Mouse (Mus musculus) intestine, postnatal 0 days (tissue): ENCODE data around the gene Aimp2. TPM values are rescaled to one million over a fixed set of nuclear protein-coding genes. Genes with fewer than 3 reads are reported as not detected.

ENCODE experiments used
- ATAC-seq: fragments of 200-750 bp; cut with Nextera tagmentation; 2 replicates; pipeline ENCODE4 v1.8.0; 2017; ENCODE audit warnings: mild to moderate bottlenecking, moderate TSS enrichment, moderate library complexity
- H3K27ac ChIP-seq: fragments of 300-500 bp; sonication (generic); 2 replicates; pipeline ENCODE4 v1.5.1; 2014; ENCODE audit warnings: mild to moderate bottlenecking, low read depth, low read length, moderate library complexity
- H3K27me3 ChIP-seq: fragments of 300-500 bp; sonication (generic); replicated peaks from 2 replicates; pipeline ENCODE4 v1.6.1; 2014; ENCODE audit warnings: low read length, mixed read lengths; ENCODE audit not compliant: control insufficient read depth, insufficient read depth
- H3K36me3 ChIP-seq: fragments of 300-500 bp; sonication (generic); 2 replicates; pipeline ENCODE4 v1.6.1; 2014; ENCODE audit warnings: mild to moderate bottlenecking, moderate library complexity; ENCODE audit not compliant: control insufficient read depth, insufficient read depth
- H3K4me1 ChIP-seq: fragments of 300-500 bp; sonication (generic); replicated peaks from 2 replicates; pipeline ENCODE4 v1.6.1; 2014; ENCODE audit warnings: antibody characterized with exemption, low read length, mixed read lengths; ENCODE audit not compliant: control insufficient read depth, insufficient read depth
- H3K4me2 ChIP-seq: fragments of 300-500 bp; sonication (generic); replicated peaks from 2 replicates; pipeline ENCODE4 v1.6.1; 2014; ENCODE audit warnings: low read depth, mild to moderate bottlenecking, moderate library complexity
- H3K4me3 ChIP-seq: fragments of 300-500 bp; sonication (generic); 2 replicates; pipeline ENCODE4 v1.5.1; 2014; ENCODE audit warnings: low read depth, low read length
- H3K9ac ChIP-seq: fragments of 300-500 bp; sonication (generic); 2 replicates; pipeline ENCODE4 v1.6.1; 2014; ENCODE audit warnings: mild to moderate bottlenecking, low read depth, low read length
- H3K9me3 ChIP-seq: fragments of 300-500 bp; sonication (generic); 2 replicates; pipeline ENCODE4 v1.6.1; 2016; ENCODE audit warnings: mixed run types; ENCODE audit not compliant: control insufficient read depth
- CTCF ChIP-seq: sonication (generic); IDR thresholded peaks from 2 replicates; pipeline ENCODE4 v1.5.1; 2016; ENCODE audit warnings: low read depth, mild to moderate bottlenecking, control low read depth, antibody characterized with exemption, moderate library complexity
- WGBS: fragments of 180-500 bp; shearing (Covaris S2); extraction: QIAGEN DNeasy Blood & Tissue Kit; methylation state at CpG from one replicate; pipeline ENCODE4 v1.1.7; 2014; 5-methylcytosine and 5-hydroxymethylcytosine counted together
- polyA plus RNA-seq: library from polyadenylated mRNA; unstranded; fragments of >200 nt; fragmentation: Nextera tagmentation; extraction: Ambion mirVana; gene quantifications from 2 replicates; pipeline ENCODE4 v1.2.1, GENCODE M21; 2015

The Aimp2 gene
- 58.8 TPM in 2 replicates for polyA plus RNA-seq

DNA sequence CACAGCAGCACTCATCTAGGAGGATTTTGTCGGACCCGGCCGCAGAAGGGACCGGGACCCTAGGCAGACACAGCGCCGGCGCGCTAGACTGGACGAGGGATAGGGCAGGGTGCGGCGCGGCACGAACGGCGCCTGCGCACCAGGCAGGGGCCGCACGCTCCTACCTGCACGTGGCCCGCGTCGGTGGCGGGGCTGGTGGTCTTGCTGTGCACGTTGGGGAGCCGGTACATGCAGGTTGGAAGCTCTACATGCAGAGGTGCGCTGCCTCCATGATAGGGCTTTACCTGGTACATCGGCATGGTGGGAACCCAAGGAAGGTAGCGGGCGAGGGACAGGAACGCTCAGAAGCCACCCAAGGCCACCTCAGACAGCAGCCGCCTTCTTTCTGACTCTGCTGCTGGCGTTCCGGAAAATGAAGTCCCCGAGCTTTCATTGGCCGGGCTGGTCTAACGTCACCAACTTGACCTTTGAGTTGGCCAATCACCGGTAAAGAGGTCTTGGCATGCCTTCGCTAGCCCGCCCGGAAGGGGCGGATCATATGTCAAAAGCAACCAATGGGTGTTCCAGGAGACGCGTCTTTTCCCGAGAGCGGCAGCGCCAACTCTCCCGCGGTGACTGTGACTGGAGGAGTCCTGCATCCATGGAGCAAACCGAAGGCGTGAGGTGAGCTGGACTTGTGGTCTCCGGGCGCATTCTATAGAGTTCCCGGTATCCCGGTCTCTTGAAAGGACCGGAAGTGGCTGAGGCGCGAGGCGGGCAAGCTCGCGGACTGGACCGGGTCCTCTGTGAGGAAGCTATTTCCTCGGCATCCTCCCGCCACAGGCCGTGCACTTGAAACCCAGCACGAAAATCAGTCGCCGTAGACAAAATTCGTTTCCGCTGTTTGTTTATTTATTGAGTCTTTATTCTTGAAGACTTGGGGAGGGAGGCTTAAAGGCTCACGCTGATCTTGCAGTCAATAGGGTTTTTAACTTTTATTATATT lies at the start of gene Aimp2, which contains the start of gene Pms2:
Aimp2 (minus strand) TSS at position 431 of the 984 bp plus-strand sequence.
Pms2 (plus strand) TSS at position 548 of the 984 bp plus-strand sequence.
- ATAC-seq, result peak; percentile 99
- peaks cover 8% of the 10 kb centered on the region for H3K36me3 ChIP-seq
- no peak for TF ChIP-seq CTCF
- peak within 1 kb of the TSS; percentile 65 for H3K9ac ChIP-seq
- H3K4me3 ChIP-seq, result peak within 1 kb of the TSS; percentile 62
- no peaks in the 10 kb centered on the region for H3K27me3 ChIP-seq
- H3K4me1 ChIP-seq, result no peaks in the 10 kb centered on the region; the same call in 1 of the 2 replicates
- peak within 1 kb of the TSS; percentile 82 for H3K27ac ChIP-seq
- H3K9me3 ChIP-seq, result no peaks in the 10 kb centered on the region
- under 1% methylated on average over 70 of the region's 70 CpGs for WGBS
- H3K4me2 ChIP-seq, result peak within 1 kb of the TSS; percentile 90

DNA sequence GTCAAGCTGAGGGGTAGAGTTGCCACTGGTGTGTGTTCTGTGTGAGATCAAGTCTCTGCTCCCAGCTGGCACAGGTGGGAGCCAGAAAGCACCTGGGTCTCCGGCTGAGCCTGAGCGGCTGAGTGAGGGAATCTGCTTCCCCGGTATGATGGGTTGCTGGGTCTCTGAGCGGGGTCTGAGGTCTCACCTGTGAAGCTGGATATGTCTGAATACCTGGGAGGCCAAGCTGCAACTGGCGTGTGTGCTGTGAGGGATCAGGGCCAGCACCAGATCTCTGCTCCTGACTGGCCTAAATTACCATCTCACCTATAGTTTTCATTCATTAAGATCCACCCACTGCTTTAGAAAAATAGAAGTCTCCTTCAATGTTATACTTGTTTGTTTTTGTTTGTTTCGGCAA lies 47.5 kb upstream of the Aimp2 start:
- no peak for TF ChIP-seq CTCF
- H3K4me1 ChIP-seq, result no peaks in the 10 kb centered on the region
- no peaks in the 10 kb centered on the region for H3K9me3 ChIP-seq
- no peak overlapping the region for H3K4me3 ChIP-seq
- no peak overlapping the region for H3K4me2 ChIP-seq
- no peak overlapping the region for H3K9ac ChIP-seq
- H3K27ac ChIP-seq, result no peak overlapping the region
- WGBS, result 87% methylated on average over 6 of the region's 6 CpGs
- ATAC-seq, result no peak
- no peaks in the 10 kb centered on the region for H3K36me3 ChIP-seq
- H3K27me3 ChIP-seq, result no peaks in the 10 kb centered on the region

DNA sequence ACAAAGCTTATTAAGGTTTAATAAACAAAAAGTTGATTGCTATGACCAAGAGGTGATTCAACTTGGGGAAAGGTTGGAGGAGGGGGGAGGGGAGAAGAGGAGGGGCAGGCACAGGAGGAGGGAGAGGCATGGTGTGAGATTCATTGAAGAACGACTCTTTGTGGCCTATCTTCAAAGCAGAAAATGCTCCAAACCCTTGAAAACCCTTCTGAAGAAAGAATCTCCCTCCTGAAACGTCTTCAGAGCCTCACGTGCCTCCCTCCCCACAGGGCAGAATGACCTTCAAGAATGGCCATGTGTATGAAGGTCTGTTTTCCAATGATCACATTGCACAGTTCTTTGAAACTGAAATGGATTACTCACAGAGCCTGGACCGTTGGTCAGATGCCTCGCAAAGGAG lies 40.4 kb upstream of the Aimp2 start:
- no peak for ATAC-seq
- H3K4me1 ChIP-seq, result no peaks in the 10 kb centered on the region
- no peaks in the 10 kb centered on the region for H3K9me3 ChIP-seq
- H3K4me2 ChIP-seq, result no peak overlapping the region
- H3K4me3 ChIP-seq, result no peak overlapping the region
- H3K9ac ChIP-seq, result no peak overlapping the region
- no peak for TF ChIP-seq CTCF
- H3K27ac ChIP-seq, result no peak overlapping the region
- 56% methylated on average over 5 of the region's 5 CpGs for WGBS
- no peaks in the 10 kb centered on the region for H3K36me3 ChIP-seq
- no peaks in the 10 kb centered on the region for H3K27me3 ChIP-seq

DNA sequence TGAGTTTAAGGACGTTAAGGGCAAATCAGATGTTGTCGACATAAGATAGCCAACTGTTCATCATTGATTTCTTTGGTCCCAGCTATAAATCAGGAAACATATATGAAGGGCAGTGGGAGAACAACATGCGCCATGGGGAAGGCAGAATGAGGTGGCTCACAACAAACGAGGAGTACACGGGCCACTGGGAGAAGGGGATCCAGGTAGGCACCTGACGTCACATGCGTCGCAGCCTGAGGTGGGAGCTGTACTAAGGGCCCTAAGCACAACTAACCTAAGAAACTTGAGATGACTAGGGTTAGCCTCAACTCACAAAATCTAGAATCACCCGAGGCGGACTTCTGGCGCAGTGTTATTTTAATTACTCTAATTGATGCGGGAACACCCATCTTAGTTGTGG lies 38.7 kb upstream of the Aimp2 start:
- no peak for ATAC-seq
- TF ChIP-seq CTCF, result no peak

DNA sequence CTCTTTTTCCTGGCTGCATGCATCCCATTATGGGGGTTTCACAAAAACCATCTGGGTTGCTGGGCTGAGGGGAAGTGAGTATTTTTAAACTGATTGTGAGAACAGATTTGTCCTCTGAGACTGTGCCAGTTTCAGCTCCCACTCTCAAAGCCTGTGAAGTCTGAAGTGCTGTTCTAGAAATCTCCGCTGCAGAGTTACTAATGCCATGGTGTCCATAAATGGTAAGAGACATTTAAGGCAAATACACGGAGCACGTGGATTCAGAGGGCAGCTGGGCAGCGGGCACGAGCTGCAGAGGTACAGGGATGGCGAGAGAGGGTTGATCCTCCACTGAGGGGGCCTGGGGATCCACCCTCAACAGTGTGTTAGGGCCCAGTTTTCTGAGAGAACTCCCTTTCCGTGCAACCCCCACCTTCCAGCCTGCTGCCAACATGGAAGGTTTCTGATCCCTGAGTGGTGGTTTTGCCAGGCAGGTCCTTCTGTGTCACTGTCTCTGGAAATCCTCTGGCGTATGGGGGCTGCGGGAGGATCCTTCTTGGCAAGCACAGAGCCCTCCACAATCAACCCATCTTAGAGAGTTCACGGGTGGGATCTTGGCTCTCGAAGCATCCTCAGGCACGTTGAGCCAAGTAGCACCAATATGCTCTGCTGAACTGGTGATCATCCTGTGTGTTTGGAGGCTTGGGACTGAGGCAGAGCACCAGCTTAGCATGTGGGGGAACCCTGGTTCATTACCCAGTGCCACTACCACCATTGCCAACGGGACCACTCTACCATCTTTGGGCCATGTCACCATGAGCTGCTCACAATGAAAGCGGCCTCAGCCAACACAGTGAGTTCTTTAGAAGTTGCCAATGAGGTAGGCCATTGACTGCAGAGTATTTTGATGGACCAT lies 33.8 kb upstream of the Aimp2 start:
- no peak overlapping the region for H3K9ac ChIP-seq
- no peaks in the 10 kb centered on the region for H3K9me3 ChIP-seq
- no peak for ATAC-seq
- 77% methylated on average over 14 of the region's 14 CpGs for WGBS
- H3K27me3 ChIP-seq, result no peaks in the 10 kb centered on the region
- no peak overlapping the region for H3K4me2 ChIP-seq
- H3K36me3 ChIP-seq, result no peaks in the 10 kb centered on the region
- H3K4me3 ChIP-seq, result no peak overlapping the region
- TF ChIP-seq CTCF, result no peak
- no peaks in the 10 kb centered on the region for H3K4me1 ChIP-seq
- H3K27ac ChIP-seq, result no peak overlapping the region

More for the DNA sequence above, 38.7 kb upstream of the Aimp2 start:
- no peak overlapping the region for H3K9ac ChIP-seq
- WGBS, result 90% methylated on average over 12 of the region's 12 CpGs
- H3K27ac ChIP-seq, result no peak overlapping the region
- no peaks in the 10 kb centered on the region for H3K4me1 ChIP-seq
- no peaks in the 10 kb centered on the region for H3K9me3 ChIP-seq
- no peak overlapping the region for H3K4me3 ChIP-seq
- no peaks in the 10 kb centered on the region for H3K36me3 ChIP-seq
- no peak overlapping the region for H3K4me2 ChIP-seq
- no peaks in the 10 kb centered on the region for H3K27me3 ChIP-seq

DNA sequence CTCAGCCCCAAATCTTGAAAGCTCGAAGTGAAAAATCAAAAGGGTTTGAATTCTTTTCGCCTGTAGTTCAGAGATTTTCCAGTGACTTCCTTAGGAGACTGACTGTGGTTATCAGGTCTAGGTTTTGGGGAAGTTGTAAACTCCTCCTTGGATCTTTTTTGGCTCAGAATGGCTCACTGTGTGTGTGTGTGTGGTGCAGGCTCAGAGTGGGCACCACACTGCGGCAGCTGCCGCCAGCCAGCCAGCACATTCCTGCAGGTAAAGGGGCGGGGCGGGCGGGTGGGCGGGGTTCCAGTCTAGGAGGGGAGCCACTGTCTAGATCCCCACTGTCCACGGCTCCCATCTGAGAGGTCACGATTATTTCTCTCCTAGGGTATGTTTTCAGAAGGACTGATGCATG lies 31.9 kb upstream of the Aimp2 start:
- 17% methylated on average over 10 of the region's 10 CpGs for WGBS
- Histone ChIP-seq H3K27me3 (no peaks in the 10 kb centered on the region), H3K4me3 (no peak overlapping the region), H3K27ac (no peak overlapping the region), H3K36me3 (no peaks in the 10 kb centered on the region), H3K9me3 (no peaks in the 10 kb centered on the region), H3K4me2 (peak overlapping the region; percentile 30; the same call in 1 of the 2 replicates), H3K4me1 (no peaks in the 10 kb centered on the region), H3K9ac (no peak overlapping the region)
- no peak for TF ChIP-seq CTCF
- no peak for ATAC-seq
